Mouse (Mus musculus) thymus, postnatal 36 days (tissue): ENCODE data around the gene Satb1.
A peak's percentile ranks its signal among the peaks of the same experiment; 100 is the strongest.

Experiments used
- DNase-seq, 2 experiments: peaks; one replicate each; pipeline ENCODE4 v3.0.0; 2022; ENCODE audit warnings: mixed read lengths in 2 of 2

Satb1 gene

DNA sequence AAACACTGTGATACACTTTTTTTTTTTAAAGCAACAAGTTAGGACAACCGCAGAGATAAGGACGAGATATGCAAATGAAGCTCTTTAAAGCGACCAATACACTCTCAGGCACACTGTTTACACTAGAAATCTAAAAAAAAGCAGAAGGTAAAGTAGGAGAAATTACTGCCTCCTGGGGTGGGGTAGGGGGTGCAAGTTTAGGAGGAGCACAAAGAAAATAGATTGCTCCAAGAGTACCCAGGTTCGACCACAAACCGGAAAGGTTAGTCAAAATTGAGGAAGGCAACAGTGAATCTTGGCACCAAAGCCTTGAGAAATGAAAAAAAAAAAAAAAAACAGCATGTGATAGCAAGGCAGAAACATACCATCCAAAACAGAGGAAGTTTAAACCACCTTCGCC is 18.8 kb downstream of the Satb1 start:
- DNase-seq = peak in 1 of 2 experiments; percentile 23

DNA sequence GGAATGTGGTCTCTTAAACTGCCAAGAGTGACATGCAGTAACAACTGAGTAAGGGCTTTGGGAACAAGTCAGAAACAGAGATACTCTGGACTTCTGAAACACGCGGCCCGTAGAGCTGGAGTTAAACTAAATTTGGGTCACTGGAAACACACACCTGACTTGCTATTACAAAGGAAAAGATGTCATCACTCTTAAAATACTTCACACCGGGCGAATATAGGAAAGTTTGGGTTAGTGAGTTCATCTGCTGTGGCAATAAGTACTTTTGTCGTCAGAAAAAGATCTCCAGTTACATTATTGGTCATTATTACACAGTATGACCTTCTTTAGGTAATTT is 19.3 kb downstream of the Satb1 start:
- no peak for DNase-seq

DNA sequence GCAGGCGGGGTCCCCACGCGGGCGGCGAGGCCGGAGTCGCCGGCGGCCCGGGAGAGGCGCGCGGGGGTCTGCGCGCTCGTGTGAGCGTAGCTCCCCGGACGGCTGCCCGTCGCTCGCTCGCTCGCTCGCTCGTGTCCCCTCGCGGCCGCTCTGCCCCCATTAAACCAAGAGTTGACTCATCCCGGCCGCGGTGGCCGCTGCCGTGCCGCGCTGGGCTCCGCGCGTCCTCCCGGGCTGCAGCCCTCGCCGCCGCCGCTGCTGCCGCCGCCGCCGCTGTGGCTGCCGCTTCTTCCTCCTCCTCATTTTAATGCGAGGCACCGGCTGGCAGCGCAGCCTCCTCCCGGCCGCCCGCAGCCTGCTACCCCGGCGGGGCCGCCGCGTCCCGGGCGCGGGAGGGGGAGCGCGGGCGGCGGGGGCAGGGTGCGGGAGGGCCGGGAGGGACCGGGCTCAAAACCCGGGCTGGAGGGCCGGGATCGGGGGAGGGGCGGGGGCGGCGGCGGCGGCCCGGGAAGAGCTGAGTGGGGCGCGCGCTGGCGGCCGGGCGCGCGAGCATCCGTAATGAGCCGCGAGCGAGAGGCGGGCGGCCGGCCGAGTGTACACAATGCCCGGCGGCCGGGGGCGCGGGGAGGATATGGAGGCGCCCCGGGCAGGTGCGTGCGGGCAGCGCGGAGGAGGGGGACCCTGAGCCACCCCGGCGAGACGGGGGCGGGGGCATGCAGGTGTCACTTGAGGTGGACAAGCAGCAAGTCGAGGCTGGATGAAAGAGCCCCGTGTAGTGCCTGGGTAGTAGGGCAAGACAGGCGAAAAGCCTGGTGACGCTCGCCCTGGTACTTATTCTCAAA is 19.9 kb downstream of the Satb1 start:
- peak; percentile 76 to 85 for DNase-seq

DNA sequence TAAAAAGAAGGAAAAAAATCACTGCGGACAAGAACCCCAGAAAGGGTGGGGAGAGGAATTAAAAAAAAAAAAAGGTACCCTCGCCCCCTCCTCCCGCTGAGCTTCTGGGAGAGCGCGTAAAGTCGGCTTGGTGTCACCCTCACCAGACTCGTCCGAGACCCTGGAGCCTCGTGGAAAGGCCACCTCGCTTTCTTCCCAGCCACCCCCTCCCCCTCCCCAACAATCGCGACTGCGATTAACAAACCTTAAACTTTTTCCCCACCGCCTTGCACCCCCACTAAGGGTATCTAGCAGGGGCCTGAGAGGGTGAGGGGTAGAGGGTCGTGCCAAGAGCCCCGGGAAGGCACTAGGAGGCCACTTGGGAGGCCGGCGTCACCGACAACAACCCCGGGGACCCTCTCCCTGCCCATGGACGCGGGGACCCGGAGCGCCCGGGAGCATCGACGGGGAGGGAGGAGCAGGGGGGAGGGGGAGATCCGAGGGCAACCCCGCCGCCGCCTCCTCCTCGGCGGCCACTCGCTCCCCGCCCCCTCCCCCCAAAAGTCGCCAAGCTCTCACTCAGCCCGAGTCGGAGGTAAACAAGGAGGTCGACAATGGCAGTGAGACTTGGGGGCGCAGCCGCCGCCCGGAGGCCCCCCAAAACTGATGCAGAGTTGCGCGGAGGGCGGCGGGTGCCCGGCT is 20.7 kb downstream of the Satb1 start:
- peak; percentile 63 to 72 for DNase-seq

DNA sequence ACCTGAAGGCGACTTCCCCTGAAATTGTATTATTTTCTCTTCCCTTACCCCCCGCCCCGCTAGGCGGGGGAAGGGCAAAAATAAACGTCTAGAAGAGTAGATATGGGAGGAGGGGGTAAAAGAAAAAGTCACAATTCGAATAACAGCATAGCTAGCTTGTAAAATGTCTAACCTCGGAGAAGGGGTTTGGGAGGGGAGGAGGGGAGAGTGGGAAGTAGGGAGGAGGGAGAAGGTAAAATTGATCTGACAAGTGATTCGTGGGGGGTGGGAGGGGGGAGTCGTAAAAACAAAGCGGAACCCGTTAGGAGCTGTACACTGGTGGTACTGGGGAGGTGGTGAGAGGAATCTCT is 21.2 kb downstream of the Satb1 start:
- no peak for DNase-seq

DNA sequence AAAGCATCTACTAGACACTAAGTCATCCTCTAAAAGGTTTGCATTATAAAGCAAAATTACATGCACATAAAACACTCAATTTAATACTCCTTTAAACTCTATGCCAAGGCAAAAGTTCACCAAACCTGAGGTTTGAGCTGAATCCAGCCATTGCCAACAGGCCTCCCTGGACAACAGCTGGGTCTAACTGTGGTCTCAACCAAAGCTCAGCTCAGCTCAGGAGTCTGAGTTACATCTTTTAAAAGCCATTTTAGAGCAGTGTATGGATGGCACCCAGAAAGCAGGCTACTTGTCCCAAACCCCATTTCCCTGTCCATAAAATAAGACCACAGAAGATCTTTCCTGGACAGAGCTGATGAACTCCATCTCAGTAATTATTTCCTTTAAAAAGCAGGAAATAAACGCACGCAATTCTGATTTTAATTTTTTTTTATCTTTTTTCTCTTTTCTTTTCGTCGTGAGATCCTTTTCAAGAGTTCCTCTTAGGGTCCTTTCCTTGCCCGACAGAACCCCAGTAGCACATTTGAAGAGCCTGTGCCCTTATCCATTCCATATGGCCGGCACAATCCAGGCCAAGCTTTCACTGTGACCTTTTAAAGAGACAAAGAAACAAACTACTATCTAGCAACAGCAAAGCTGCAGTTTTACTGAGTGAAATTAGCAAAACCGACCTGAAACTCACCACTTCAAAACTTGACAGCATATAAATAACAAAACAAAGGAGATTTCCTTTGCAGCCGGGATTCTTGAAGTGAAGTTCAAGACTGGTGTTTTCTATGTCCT is 21.8 kb downstream of the Satb1 start:
- peak in 1 of 2 experiments; percentile 5 for DNase-seq

DNA sequence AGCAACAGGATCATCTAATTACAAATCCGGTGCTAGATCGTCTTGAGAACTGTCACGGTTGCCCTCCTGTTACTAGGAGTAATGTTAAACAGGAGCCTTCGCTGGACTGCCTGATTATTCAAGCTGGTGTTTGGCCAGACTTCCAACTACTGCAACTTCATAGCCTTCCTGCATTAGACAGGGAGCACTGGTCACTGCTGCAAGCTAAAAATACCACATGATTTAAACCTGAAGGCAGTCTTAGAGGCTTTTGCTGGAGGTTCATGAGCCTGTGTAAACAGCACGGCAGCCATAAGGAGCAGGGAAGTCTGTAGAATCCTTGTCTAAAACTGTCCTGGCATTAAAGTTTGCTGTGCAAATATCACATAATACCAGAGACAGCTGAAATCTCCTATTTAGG is 25.7 kb downstream of the Satb1 start:
- peak in 1 of 2 experiments; percentile 1 for DNase-seq

DNA sequence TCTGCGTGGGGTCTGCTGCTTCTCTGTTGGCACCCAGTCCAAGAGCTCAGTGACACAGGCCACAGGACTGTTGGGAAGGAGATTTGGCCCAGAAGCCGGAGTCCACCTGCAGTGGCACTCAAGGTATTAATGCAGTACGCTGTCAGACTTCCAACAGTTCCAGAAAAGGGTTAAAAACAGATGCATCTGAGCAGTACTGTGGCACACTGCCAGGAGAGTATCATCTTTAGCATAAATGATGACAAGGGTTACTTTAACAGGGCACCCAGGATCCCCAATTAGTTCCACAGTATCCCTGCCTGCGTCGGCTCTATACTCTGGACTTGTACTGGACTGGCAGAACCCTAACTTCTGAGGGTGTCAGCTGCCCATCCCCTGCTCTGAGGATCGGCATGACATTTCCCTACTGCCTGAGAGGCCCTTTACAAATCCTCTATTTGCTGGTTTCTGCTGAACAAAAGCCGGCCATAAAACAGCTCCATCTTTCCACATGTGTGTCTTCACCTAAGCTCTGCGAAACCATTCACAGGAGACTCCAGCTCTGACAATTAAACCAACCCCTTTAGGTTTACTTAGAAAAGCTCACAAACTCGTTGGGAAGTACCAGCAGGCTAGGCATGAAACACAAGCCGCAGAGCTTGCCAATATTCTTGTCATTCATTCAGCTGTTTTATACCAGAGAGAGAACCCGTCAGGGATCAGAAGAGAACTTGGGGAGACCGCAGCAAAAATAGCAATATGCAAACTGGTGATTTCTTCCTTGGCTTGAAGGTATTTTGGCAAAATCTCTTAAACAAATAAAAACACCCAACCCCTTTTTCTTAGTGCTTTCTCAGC is 26.7 kb downstream of the Satb1 start:
- DNase-seq = peak in 1 of 2 experiments; percentile 14

DNA sequence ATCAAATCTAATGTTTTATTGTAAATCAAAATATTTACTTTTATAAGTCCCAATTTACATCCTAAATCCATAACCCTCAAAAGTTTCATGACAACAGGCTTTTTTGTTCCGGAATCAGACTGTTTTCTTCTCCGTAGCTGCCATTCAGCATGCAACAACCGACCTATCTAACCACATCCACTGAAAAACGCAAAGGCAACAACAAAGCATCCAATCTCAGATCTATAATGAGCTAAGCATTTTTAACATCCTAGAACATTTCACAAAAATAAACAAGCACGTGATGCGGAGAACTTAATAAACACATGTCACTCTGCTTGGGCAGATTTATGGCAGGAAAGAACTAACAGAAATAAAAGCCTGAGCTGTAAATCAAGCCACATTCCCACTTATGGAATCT is 32.9 kb downstream of the Satb1 start:
- DNase-seq = peak in 1 of 2 experiments; percentile 0

DNA sequence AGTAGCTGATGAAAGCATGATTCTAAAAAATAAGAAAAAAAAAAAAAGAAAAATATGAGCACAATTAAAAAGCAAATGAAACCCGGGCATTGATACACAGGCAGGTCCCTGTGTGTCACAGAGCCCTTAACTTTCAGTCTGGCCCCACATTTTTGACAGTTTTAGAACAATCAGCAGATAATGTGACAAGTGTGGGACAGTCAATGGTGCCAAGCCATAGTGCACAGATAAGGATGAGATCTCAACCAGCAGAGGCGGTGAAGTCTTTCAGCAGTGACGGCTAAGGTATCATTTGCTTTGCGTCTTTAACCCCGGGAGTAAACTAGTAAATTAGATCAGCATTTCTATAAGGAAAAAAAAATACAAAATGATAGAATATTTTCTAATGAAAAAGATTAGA is 36.6 kb downstream of the Satb1 start:
- peak in 1 of 2 experiments; percentile 1 for DNase-seq

DNA sequence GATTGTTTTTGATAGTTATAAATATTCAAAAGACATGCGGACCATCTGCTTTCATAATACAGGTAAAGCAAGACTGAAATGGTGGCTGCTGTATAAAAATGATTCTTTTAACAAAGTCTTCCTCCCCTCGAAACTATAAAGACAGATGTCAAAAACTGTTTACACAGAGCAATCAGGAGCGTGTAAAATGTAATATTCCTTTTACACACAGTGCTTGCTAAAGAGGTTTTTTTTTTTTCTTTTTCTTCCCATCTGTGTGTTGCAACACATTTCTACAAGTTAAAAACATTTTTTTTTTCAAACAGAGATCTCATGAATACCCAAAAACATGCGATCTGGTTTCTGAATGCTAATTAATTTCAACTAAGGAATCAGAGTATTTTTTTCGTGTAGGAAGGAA is 41.9 kb downstream of the Satb1 start:
- no peak for DNase-seq

DNA sequence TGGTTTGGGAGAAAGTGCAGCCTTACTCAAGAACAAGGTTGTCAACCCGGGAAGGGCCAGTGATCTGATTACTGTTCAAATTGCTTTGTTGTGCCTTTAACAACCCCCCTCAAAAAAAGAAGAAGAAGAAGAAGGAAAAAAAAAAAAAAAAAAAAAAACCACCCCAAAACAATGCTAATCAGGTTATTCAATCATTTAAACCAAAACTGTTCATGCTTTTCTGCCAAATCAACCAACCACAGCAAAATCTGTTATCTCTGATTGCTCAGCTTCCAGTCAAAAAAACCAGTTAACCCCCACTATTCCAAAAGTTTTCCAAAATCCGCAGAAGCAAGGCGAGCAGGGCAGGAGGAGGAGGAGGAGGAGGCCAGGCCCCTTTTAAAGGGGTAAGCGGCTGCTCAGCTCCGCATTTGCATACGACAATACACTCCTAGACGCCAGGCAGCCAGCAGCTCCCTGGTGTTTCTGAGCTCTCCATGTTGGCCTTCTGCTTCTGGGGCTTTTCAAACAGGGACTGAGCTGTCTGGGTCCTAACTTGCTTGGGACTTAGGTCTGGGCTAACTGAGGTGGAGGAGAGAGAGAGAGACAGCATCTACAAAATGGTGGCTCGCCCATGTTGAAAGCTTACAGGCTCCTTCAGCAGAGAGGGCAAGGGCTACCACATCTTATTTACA is 42.6 kb downstream of the Satb1 start:
- no peak for DNase-seq

DNA sequence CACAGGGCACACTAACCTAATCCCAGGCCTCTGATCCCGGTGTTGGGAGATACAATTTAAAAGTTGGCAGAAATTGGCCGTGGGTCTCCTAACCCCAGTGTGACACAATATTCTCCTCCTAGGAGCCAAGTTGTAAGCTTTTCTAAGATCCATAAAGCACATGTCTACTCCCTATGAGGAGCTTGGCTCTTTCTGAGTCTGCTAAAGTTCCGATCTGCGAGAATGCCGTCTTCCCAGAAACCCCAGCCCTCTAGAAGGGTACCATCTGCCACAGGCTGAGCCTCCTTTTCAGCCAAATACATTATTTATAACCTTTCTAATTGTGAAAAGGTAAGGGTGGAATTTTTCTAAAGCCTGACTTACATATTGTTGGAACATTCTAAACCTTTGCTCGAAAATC is 43.3 kb downstream of the Satb1 start:
- DNase-seq = no peak

DNA sequence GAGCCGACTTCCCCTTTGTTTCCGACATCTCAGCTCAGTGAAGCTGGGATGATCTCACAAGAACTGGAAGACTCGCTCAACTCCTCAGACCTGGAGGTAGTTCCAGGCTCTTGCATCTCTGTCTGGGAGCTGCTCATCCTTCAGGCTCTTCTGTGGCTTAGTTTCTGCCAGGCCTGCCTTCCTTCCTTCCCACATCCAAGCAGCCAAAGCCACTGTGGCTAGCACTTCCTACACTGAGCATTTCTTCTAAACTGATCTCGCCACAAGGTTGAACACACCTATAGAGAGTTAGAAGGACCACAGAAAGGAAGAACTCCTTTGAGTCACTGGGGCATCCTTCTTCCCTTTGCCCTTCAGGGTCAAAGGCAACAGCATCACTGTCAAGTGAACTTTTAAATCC is 44.0 kb downstream of the Satb1 start:
- no peak for DNase-seq

DNA sequence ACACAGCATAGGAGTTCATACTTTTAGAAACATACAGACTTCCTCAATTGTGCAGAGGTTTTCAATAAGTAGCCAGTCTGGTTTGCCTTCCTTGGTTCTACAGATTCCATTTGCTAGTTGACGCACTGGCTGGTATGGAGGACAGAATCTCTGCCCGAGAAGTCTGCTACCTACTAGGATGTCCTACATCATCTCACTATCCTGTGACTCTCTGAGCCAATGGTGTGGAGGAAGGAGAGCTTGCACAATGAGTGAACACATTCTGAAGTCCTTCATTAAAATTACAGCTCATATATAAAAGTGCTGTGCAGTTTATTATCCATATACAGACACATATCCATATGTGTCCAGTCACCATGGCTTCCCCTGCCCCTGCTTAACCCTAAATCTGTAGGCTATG is 45.1 kb downstream of the Satb1 start:
- DNase-seq = no peak

DNA sequence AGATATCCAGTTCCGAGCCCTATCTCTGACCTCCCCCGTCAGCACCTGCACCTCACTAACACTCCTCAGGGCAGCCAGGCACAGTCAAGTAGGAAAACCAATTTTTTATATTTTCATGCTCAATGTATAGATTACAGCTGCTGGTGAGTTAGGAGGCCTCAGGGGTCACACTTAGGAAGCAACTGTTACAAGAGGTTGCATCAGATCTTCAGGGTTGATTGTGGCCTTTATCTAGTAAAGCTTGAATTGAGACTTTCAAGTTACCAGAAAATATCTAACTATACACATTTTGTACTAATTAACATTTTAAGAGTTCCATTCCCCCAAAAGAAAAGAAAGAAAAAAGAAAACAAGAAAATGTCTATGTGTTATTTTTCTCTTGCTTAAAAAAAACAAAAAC is 47.0 kb downstream of the Satb1 start:
- DNase-seq = no peak

DNA sequence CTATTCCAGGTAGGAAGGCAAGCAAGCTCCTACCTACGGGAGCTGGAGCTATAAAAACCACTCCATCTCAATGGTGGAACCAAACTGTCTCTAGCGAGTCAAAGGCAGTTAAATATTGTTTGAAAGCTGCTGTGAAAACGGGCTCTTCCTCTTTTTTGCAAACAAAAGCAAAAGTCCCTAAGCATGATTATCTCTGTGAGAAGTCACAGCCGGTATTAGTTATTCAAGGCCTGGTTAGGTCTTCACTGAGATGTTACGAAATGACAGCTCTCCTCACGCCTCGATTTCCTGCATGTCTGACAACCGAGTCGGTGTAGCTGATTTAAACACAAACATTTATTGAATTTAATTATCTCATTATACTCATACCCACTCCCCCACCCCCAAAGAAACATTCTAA is 48.2 kb downstream of the Satb1 start:
- no peak for DNase-seq

DNA sequence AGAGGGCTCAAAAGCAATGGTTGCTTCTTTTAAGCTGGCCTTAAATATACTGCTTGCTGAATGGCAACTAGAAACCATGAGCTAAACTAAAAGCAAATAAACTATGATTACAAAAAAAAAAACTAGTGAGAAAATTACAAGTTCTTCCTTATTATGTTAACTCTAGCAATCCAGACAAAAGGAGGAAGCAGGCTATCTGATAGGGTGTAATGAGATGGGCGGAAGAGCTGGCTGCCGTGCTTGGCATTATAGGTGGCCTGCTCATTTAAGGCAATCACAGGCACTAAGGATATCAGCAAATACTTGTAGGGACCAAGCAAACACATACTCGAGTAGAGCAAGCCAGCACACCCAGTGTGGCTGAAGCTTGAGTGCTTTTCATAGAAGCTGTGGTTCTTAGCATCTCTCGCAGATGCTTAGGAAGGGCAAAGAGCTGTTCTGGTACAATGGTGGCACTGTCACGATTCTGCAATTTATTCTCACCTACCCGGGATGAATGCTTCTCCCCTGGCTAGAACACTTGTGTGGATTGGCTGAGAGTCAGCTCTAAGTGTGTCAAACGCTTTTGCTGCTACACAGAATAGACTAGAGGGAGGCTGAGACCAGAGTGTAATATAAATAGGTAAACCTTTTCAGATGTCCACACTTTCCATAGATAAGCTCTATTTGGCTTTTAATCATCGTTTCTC is 49.4 kb downstream of the Satb1 start:
- DNase-seq = no peak

DNA sequence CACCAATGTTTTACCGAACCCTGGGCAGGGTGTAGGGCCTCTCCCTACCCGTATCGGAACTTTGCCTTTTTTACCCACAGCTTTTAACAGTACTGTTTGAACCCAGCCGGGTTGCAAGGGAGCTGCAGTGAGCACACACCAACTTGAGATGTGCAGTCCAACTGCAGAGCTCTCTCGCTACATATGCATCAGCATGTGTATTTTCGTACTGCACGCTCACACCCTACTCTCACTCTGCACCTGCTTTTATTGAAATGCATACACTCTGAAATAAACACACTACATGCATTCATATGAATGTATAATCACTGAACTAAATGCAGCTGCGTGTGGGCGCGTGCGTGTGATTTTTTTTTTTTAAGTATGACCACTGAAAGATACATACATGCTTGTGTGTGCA is 53.1 kb downstream of the Satb1 start:
- DNase-seq = no peak

DNA sequence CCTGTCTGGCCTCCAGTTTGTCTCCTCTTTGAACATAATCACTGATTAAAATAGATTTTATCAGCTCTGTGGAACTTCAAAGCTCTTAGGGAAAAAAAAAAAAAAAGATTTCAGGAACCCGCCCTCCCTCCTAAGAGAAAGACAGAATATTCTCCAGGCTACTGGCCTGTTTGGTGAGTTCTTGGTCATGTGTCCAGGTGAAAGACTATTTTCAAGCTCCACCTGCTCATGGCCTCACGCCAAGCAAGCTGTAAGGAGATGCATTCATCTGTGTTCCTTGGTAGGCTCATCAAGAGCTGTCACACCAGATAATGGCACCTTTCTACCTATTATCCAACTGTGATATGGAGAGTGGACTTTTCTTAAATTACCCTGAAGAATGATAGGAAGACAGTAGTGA is 54.1 kb downstream of the Satb1 start:
- DNase-seq = no peak

DNA sequence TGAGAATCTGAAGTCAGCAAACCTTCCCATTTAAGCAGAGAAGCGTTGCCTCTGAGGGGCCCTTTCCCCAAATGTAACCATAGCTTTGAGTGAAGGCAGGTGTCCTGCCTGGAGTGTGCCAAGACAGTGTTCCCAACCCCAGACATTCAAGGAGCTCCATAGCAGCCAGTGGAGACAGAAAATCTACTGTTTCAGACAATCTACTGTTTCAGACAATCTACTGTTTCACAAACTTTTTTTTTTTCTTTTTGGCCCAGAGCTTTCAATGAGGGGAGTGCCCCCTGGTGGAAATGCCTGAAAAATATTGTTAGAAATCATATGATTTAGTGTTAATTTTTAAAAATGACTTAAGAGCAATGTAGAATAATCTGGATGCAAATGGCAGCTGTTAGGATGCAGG is 55.3 kb downstream of the Satb1 start:
- DNase-seq = no peak
